Mouse (Mus musculus) layer of hippocampus, adult 8-10 months (tissue): ENCODE data around the gene Rps6ka4. TPM values are rescaled to one million over a fixed set of nuclear protein-coding genes. Genes with fewer than 3 reads are reported as not detected.
A peak's percentile ranks its signal among the peaks of the same experiment; 100 is the strongest.

ENCODE experiments used
- DNase-seq, 2 experiments: peaks; one replicate each; pipeline ENCODE4 v3.0.0; 2022; ENCODE audit warnings: low spot score in 2 of 2
- total RNA-seq, 4 experiments: library from RNA; stranded (reverse); gene quantifications; 2 replicates each; pipeline ENCODE4 v1.2.4; 2022

Gene Rps6ka4
- total RNA-seq: 10 to 100 TPM; 33.7 to 42.9 (median 37.6) TPM

- peak in 1 of 2 experiments; percentile 50 for DNase-seq
These were observed at the start of gene Rps6ka4 for GRCm38 (mm10) chr19:6840475-6841291. Gene Rps6ka4 (minus strand): TSS chr19:6840636.

DNA sequence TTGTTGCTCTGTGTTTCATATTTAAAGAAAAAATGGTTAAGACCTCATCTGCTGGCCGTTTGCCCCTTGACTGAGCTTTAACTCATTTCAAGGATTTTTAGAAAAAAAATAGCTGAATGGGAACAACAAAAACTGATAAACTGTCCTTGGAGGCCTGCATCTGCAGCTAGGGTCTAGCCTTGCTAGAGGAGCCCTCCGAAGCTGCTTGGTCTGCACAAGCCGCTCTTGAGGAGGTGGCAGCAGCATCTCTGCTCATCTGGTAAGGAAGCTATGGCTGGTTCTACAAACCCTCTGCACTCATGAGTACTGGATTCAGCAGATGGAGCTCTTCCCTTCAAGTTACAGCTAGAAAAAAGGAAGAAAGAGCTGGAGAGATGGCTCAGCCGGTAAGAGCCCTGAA, 37.5 kb upstream of the Rps6ka4 start:
- DNase-seq: no peak

DNA sequence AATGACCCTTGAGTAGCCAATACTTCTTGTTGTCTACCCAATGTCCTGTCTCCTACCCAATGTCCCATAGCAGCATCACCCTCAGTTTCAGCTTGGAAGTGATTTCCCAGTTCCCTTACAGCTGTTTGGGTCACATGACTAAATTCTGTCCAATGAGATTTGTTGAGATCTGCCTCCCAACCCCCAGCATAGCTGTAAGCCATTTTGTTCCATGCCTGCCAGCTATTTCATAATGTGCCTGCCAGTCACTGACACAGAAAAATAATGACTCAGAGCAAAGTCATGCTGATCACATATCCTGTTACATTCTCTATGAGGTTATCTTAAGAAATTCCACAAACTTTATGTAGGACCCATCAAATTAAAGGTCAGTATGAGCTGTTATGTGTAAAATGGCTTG, 36.4 kb upstream of the Rps6ka4 start:
- DNase-seq: no peak

DNA sequence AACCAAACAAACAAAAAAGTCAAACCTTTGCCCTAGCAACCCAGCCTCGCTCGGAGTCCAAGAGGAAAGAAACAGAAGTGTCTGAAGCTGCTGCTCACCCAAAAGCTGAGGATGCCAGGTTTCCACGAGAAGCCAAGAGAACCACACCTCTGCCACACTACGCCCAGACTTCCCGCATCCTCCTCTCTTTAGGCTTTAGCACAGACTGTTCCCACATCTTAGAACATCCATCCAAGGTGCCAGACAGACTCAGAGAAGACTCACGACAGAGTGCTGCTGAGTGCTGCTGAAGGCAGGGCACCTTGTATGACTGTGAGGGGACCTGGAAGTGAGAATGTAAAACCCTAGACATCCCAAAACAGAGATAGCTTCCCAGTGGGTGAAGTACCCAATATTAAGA, 35.4 kb upstream of the Rps6ka4 start:
- DNase-seq: no peak

- no peak for DNase-seq
These were observed 33.8 kb upstream of the Rps6ka4 start for GRCm38 (mm10) chr19:6874257-6874656.

DNA sequence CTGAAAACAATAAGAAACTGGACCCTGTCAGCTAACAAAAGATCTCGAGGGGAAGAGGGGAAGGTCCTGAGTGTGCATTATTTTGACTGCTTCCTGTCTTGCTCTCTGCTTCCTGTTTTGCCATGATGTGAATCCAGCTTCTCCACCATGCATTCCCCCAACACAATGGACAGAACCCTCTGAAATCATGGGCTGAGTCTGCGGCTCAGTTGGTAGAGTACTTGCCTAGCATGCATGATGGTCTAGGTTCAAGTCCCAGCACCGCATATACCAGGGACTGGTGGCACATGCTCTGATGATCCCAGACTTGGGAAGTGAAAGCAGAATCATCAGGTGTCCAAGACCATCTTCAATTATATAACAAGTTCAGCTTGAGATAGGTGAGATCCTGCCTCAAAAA, 32.3 kb upstream of the Rps6ka4 start:
- DNase-seq: no peak

DNA sequence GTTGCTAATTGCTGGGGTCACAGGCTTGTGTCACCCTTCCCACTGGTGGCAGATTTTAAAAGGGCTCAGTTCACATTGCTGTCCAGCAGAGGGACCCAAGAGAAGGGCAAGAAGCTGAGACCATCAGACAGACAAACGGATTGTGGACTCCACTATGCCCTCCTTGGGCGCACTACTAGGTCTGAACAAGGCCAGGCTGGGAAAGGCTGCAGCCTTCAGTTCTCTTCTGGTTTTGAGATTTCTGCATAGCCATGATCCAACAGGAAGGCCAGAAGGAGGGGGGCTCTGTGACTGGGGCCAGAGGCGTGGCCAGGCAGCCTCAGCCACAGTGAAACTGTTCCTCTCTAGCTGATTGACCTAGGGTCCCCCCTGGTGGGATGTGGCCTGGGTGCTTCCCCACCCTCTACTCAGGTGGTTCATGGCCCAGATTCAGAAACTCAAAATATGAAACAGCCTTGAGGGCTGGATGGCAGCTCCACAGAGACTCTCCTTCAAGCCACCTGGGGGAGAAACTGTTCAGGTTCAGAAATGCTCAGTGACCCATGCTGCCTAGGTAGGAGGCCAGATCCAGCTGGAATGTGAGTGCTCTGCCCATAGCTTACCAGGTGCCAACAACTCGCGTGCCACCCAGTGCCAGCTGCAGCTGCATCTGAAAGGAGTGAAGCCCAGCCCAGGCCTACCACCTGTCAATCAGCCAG, 31.3 kb upstream of the Rps6ka4 start:
- no peak for DNase-seq

DNA sequence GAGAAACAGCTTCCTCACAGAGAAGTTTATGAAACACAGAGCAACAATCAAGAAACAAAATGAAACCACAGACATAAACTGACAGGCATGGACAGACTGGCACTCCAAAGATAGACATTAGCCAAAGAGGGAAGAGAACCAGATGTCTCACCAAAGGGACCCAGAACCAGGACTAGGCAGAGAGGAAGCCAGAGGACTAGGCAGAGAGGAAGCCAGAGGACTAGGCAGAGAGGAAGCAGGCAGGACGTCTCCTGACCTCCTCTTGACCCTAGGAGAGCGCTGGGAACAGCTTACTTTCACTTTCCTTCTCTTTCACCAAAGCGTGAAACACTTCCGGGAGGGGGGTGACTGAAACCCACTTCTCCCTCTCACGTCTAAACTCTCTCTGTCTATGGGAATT, 28.9 kb upstream of the Rps6ka4 start:
- DNase-seq: no peak

GRCm38 (mm10) chr19:6861451-6861850, 21.0 kb upstream of the Rps6ka4 start:
- DNase-seq: no peak

- no peak for DNase-seq
These were observed 20.3 kb upstream of the Rps6ka4 start for GRCm38 (mm10) chr19:6860706-6861105.

- no peak for DNase-seq
These were observed 19.5 kb upstream of the Rps6ka4 start for GRCm38 (mm10) chr19:6859971-6860370.

GRCm38 (mm10) chr19:6859032-6859651, 18.7 kb upstream of the Rps6ka4 start:
- DNase-seq: no peak

DNA sequence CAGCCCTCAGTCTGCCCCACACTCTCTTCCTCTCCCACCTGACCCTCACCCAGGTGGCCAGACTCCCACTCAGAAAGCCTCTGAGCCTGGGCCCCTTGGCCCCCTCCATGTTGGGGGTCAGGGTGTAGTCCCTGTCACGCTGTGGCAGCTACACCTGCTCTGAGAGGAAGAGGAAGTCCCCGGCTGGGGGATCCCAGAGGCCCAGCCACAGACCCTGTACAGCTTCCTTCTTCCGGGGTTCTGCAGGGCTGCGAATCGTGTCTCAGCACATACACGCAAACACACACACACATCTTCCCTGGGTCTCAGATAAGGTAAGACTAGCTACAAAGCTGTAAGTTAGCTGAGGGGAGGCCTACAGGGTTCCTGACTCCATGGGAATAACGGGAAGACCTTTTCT, 17.6 kb upstream of the Rps6ka4 start, which contains the start of gene Ccdc88b:
TSS of gene Ccdc88b (minus strand) at position 181 of the 400 bp plus-strand sequence.
- no peak for DNase-seq

GRCm38 (mm10) chr19:6857391-6858005, 17.1 kb upstream of the Rps6ka4 start:
- DNase-seq: no peak

DNA sequence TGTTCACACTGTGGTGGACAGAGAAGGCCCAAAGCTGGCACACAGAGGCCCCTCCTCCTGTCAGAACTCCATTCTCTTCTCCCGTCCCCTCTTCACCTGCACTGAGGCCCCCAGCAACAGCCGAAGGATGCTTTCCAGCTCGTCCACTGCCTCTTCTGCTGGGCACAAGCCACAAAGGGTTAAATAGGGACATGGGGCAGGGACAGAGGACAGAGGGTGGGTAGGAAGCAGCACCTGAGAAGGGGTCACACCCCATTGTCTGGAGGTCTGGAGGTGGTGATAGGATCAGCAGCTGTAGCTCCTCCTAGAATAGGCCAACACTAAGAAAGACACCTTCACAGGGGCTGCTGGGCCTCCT, 16.5 kb upstream of the Rps6ka4 start:
- DNase-seq: no peak

DNA sequence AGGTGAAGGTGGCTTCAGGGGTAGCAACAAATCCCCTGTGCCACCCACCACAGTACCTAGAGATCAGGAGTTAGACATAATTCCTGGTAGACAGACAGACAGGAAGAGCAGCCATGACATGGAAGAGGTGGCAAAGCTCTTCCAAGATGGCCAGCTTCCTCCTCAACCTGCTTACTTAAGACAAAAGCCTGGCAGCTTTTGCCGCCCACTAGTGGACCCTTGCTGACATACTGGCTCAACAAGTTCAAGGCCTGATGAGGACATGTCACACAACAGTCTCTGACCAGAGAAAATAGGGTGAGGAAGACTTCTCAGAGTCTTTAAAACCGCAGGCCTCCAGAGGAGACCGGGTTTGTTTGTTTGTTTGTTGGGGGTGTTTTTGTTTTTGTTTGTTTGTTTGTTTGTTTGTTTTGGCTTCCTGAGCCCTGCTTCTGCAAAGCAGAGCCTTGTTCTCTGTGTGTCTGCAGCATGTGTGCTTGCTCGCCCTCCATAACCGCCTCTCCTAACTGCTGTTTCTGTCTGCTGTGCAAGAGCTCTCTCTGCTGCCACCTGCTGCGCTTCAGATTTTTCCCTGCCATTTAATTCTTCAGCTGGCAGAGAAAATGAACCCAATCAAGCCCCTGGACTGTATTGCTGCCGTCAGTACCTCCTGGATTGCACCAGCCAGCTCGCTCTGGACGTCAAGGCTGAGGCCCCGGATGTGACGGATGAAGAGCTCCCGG, 16.0 kb upstream of the Rps6ka4 start:
- peak in 1 of 2 experiments; percentile 69 for DNase-seq

GRCm38 (mm10) chr19:6855225-6856031, 15.0 kb upstream of the Rps6ka4 start:
- DNase-seq: no peak

GRCm38 (mm10) chr19:6854658-6855057, 14.2 kb upstream of the Rps6ka4 start:
- no peak for DNase-seq

DNA sequence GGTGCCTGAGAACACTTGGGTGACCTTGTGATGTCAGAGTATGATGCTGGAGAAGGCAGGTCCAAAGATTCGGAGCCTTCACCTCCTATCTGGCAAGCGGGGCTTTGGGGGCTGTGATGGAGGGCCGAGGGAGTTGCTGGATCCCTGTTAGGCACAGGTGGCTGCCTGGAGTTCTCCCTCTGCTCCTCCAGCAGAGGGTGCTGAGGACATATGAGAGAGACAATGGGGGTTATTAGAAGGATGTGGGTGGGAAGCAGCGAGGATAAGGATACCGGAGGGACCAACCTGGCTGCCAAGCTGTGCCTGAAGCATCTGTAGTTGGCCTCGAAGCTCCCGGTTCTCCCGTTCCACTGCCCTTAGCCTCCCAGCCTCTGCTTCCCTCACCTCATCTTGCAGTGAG, 13.5 kb upstream of the Rps6ka4 start:
- DNase-seq: no peak
